Mouse (Mus musculus): ENCODE results near the gene Prim2.
A peak's percentile ranks its signal among the peaks of the same experiment; 100 is the strongest.

The Prim2 gene

DNA sequence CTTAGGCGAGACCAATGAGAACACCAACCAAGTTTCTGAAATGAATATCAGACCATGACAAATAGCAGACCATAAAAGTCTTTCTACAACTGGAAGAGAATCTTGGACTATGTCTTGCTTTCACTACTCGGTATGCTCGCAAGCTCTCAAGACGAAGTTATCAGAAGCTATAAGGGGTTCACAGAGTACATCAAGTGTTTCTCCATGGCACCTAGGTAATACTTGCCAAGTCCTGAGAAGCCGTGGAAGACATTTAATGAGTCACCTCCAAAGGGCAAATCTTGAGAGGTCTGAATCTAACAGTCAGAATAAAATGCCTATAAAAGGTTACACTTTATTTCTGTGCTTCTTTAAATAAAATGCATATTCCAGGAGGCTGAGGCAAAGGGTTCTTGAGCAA, 181.2 kb downstream of the Prim2 start:
- no peak for DNase-seq (ENCODE audit: low read depth)

DNA sequence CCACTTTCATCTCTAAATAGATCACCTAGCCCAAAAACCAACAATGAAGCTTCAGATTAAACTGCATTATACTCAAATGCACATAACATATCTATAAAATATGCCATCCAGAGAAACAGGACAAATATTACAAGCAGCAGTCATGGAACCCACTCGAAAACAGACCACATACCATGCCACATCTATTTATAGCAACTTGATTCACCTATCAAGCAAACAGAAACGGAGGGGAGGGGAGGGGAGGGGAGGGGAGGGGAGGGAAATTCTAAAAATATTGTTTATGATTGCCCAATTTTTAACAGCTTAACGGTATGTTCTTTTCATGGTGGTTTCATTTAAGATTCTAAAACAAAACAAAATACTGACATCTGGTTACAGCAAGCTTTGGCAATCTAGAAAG, 185.8 kb downstream of the Prim2 start:
- DNase-seq (ENCODE audit: low read depth): peak; percentile 33

DNA sequence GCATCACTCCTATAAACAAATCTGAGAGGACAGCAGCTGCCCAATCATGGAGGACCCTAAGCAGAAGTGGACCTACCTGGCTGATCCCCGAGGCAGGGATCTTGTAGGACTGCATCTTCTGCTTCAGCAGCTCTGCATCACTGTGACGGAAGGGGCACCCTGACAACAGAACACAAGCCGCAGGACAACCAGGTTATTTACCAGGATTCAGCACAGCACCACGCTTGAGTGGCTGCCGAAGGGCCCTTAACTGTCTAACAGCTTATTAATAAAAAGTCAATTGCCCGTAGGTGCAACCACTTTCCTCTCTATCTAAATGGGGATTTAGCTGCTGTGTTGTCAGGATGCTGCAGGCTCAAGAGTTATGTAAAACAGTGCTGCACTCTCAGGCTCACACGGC, 189.2 kb downstream of the Prim2 start:
- DNase-seq (ENCODE audit: low read depth): no peak

DNA sequence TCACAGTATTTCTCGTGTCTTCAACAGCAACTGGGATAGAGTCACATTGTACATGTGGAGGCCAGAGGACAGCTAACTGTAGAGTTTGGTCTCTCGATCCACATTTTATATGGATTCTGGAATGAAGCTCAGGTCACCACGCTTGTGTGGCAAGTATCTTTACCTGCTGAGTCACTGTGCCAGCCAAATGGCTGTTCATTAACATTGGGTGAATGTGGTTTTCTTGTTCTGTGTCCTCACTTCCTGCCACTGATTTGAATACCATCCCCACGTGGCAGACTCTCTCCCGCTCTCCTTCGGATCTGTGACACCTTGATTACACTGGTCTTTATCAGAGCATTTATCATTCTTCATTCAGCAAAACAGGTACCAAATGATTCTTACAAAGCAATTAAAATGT, 198.5 kb downstream of the Prim2 start:
- DNase-seq (ENCODE audit: low read depth): peak; percentile 35

DNA sequence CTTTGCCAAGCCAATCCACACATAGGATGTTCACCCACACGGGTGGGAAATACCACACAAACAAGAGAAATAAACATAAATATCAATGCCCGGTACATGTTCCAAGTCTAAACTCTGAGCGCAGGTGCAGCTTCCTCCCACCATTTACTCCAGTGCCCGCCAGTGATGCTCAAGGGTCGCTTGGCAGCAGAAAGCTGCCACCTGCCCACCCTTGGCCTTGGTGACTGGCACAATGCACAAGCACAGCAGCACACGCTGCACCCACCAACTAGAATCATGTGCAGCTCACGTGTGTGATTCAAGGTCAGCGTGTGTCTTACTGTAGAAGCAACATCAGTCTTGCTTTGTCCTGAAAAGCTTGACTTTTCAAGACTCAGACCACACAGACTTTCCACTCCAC, 199.4 kb downstream of the Prim2 start:
- no peak for DNase-seq (ENCODE audit: low read depth)

DNA sequence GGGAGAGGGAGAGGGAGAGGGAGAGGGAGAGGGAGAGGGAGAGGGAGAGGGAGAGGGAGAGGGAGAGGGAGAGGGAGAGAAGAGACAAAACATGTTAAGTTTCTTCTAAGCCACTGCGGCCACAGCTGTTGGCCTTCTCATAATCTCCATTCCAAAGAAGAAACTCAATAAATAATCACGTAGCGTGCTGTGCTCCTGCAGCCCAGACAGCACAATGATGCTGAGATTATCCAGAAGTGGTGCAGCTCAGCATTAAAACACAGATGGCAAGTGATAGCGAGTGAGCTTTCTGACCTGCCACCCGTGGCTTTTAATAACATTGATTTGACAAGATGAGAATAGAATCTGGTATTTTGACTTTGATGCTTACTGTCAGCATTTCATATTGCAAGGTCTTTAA, 205.4 kb downstream of the Prim2 start:
- no peak for DNase-seq (ENCODE audit: low read depth)

DNA sequence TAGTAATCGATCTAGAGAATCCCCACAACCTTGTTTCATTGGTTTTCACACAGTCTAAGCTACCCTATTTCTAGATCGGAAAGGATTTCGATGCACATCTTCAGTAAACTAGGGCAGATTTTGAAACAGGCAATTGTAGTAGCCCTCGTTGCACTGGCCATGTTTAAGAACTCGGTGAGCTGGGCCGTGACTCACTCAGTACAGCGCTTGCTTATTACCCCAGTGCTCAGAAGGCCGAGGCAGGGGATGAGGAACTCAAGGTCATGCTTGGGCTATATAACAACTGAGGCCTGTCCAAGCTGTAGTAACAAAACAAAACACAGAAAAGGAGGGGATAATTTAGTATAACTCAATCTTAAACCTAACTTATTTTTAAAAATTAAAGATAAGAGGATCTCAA, 208.9 kb downstream of the Prim2 start:
- DNase-seq (ENCODE audit: low read depth): peak; percentile 51

DNA sequence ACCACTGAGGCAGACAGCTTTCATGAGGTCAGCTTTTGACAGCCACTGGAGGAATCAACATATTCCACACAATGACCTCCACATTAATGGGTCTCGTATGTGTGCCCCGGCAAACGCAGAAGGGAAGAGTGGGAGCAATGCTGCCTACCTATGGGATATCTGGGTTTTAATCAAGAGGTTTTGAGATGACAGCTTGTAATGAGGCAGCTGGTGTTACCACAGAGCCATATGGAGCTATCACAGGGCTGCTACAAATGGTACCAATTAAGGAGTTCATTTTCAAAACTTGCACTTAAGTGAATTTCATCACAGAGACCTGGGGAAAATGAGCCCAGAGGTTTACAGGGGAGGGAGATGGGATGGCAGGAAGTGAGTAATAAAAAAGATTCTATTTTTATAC, 209.3 kb downstream of the Prim2 start:
- peak; percentile 13 for DNase-seq (ENCODE audit: low read depth)

DNA sequence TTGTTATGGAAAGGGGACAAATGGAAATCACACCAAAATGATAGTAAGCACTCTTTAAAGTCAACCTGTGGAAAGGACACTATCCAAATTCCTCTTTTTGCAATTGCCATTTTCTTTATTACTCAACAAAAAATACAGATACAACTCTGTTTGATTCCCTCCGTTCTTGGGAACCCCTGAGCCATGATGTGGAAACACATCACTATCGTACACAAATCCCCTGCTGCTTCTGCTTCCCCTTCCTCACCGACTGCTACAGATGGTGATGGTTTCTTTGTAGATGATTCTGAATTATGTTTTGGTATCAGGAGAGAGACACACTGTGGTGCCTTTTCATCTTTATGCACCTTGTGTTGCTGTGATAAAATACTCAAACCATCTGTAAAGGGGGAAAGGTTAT, 210.6 kb downstream of the Prim2 start:
- no peak for DNase-seq (ENCODE audit: low read depth)

DNA sequence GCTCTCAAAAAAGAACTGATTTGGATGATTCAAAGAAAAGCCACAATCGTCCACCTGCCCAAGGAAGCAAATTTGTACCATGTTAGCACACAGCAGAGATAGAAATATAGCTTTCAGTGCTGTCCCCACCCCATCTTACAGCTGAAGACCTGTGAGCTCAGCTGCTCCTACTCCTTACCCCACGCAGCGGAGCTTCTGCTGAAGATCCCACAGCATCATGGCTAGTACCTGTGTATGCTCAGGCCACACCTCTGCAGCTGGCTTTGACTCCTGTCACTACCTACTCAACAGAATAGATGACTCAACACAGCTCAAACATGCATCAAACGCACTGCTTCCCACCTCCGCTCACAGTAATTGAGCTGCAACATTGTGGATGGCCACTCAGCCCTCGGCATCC, 215.3 kb downstream of the Prim2 start:
- no peak for DNase-seq (ENCODE audit: low read depth)

DNA sequence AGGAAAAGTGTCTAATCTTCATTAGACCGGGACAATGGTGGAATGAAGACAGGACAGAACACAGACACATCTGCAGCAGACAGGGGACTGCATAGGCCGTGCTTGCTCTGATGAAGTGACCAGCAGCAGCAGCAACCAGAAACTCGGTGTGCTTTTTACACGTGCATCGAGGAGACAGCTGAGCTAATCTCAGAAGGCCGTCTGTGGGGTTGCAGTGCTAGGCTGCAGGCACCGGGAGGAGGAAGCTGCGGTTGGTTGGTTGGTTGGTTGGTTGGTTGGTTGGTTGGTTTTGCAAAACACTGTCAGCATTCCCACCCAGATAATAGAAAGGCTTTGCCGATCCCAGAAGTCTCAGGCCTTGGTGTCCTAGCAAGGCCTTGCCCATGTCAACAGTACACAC, 216.3 kb downstream of the Prim2 start:
- DNase-seq (ENCODE audit: low read depth): no peak

DNA sequence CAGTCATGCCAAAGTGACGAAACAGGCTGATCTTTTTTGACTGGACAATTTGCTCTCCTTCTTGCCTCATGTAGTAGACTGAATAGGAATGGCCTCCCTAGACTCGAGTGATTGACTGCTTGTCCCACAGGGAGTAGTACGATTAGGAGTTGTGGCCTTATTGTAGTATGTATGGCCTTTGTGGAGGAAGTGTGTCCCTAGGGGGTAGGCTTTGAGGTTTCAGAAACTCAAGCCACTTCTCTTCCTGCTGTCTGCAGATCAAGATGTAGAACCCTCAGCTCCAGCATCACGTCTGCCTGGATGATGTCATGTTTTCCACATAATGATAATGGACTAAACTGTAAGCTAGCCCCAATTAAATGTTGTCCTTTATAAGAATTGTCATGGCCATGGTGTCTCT, 222.4 kb downstream of the Prim2 start:
- peak; percentile 73 for DNase-seq (ENCODE audit: low read depth)

DNA sequence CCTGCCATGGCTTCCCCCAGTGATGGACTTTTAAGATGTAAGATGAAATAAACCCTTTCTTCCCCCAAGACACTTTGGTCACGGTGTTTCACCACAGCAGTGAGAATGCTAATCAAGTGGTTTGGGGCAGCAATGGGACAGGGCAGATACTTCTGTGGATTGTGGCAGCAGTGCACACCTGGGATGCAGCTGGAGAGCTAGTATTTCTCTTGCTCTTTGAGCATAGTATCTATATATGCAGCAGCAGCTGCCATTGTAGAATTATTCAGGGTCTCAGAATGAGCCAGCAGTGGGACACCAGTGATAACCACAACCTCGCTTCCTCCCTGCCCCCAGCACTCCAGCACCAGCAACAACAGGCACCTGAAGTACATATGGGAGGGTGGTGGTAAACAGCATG, 233.4 kb downstream of the Prim2 start:
- DNase-seq (ENCODE audit: low read depth): no peak

All from 416B (cell line).